Mouse (Mus musculus): Measurements from ENCODE around the gene Tmem213. TPM values are rescaled to one million over a fixed set of nuclear protein-coding genes. Genes with fewer than 3 reads are reported as not detected.

Tmem213 gene
- polyA plus RNA-seq (2015; fragmentation: Nextera tagmentation; extraction: Ambion mirVana): 0.33 and 0.65 TPM in 2 replicates

DNA sequence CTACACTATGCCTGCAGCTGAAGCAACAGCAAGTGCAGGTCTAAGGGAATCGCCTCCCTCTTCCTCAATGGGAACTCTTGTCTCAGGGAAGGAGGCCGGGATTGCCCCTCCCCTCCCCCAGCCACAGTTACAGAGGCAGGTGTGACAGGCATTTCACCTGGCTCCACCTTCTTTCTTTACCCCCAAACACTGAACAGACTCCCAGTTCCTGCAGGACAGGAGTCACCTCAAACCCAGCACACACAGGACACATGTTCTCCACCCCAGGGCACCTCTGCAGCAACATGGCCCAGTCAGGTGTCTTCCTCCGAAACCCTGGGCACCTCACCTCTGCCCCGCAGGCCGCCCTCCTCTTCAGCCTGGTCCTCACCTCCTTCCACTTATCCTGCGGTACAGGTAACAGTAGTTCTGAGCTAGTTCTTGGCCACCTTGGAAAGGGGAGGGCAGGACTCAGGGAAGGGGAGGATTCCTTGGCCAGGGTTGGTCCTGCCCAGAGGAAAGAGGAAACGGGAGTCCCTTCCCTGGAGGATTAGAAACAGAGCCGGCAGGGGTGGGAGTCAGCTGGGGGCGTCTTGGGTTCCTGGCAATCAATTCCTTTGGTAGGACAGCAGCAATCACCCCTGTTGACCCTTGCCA lies at the start of gene Tmem213:
TSS of gene Tmem213 (plus strand) at position 96 of the 636 bp plus-strand sequence.
- Histone ChIP-seq H3K36me3 (no peaks in the 10 kb centered on the region), H3K4me2 (replicated peaks) (peak within 1 kb of the TSS; percentile 28), H3K9ac (0 out of 2 replicates have a peak within 1 kb of the TSS, but pooled peaks have one; percentile 3), H3K9me3 (no peaks in the 10 kb centered on the region), H3K4me3 (no peak within 1 kb of the TSS), H3K27ac (no peak within 1 kb of the TSS), H3K27me3 (no peaks in the 10 kb centered on the region), H3K4me1 (peaks cover 5% of the 10 kb centered on the region; the same call in 1 of the 2 replicates)
- no peak for ATAC-seq (ENCODE audit: low FRiP score, low read depth)
- 24% methylated on average over 9 of the region's 9 CpGs for WGBS

DNA sequence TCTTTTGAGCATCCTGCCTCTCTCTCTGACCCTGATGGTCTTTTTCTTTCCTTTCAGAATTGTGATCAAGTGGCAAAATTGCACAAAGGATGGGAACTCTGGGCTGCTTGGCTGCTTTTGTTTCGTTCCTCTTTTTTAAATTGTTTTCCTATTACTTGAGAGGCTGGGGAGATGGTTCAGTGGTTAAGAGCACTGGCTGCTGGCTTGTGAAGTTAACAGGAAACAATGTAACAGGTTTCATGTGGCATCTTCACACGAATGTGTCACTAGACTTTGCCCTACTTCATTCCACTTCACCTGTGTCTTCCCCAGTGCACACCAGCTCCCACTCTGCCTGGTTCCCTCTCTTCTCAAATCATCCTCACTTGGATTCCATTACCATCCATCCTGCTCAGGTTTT lies 44.4 kb upstream of the Tmem213 start:
- Histone ChIP-seq H3K4me1 (peaks cover 10% of the 10 kb centered on the region), H3K27ac (no peak overlapping the region), H3K4me3 (no peak overlapping the region), H3K27me3 (no peaks in the 10 kb centered on the region), H3K36me3 (no peaks in the 10 kb centered on the region), H3K9ac (no peak overlapping the region), H3K9me3 (peaks cover 6% of the 10 kb centered on the region), H3K4me2 (replicated peaks) (no peak overlapping the region)
- WGBS: 85% methylated on average over 2 of the region's 2 CpGs
- ATAC-seq (ENCODE audit: low FRiP score, low read depth): no peak

DNA sequence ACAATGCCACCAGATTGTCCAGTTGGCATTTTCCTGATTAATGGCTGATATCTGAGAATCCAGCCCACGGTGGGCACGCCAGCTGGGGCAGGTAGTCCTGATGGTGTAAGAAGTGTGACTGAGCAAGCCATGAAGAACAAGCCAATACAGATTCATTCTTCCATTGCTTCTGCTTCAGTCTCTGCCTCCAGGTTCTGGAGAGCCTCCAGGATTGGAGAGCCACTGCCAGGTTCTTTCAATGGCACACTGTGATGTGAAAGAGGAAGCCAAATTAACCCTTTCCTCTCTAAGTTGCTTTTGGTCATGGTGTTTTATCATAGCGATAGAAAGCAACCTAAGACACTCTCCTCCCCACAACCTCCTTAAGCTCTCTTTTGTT lies 43.9 kb upstream of the Tmem213 start:
- peaks cover 6% of the 10 kb centered on the region for H3K9me3 ChIP-seq
- H3K9ac ChIP-seq: no peak overlapping the region
- H3K36me3 ChIP-seq: no peaks in the 10 kb centered on the region
- no peak overlapping the region for H3K4me2 ChIP-seq (replicated peaks)
- WGBS: 75% methylated on average over 3 of the region's 3 CpGs
- no peaks in the 10 kb centered on the region for H3K27me3 ChIP-seq
- H3K27ac ChIP-seq: no peak overlapping the region
- no peak overlapping the region for H3K4me3 ChIP-seq
- no peak for ATAC-seq (ENCODE audit: low FRiP score, low read depth)
- H3K4me1 ChIP-seq: peaks cover 10% of the 10 kb centered on the region

DNA sequence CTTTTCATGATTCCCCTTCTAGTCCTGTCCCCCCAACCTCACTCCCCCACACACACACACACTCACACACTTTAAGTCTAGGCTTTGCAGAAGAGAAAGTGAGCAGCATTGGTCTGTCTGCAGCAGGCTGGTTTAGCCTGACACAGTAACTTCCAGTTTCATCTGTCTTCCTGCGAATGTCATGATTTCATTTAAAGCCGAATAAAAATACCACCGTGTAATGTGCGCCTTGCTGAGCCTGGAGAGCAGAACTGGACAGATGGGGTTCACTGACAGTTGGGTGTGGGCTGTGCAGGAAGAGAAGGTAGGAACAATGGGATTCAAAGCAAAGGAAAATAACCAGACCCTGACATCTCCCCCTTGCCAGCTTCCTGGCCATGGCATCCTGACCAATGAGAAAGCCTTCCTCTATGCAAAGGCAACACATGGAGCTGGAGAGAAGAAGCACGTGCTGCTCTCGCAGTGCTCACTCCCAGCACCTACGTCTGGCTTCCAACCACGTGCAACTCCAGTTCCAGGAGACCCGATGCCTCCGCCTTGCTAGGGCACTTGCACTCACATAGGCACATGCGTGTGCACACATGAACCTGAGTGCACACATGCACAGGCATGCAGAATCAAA lies 43.4 kb upstream of the Tmem213 start:
- Histone ChIP-seq H3K27me3 (no peaks in the 10 kb centered on the region), H3K9me3 (peaks cover 6% of the 10 kb centered on the region), H3K4me1 (peaks cover 10% of the 10 kb centered on the region), H3K4me2 (replicated peaks) (no peak overlapping the region), H3K27ac (no peak overlapping the region), H3K4me3 (no peak overlapping the region), H3K36me3 (no peaks in the 10 kb centered on the region), H3K9ac (no peak overlapping the region)
- 64% methylated on average over 11 of the region's 11 CpGs for WGBS
- no peak for ATAC-seq (ENCODE audit: low FRiP score, low read depth)

DNA sequence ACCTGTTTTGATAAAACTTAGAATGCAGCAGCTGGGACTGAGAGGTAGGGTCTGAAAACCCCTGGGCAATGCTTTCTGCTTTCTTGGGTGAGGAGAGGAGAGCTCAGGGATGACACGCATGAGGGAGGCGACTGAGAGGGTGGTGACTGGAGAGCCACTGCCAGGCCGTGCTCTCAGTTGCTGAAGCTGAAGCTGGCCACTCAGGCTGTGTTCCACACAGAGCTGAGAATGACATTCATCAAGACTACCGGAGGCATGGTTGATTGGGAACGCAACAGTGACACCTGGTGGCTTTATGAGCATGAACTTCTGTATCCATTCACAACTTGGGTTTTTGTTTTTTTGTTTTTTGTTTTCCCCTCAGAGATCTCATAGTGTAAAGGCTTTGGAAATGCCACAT lies 42.8 kb upstream of the Tmem213 start:
- H3K4me3 ChIP-seq: no peak overlapping the region
- peaks cover 10% of the 10 kb centered on the region for H3K4me1 ChIP-seq
- ATAC-seq (ENCODE audit: low FRiP score, low read depth): 0 out of 2 replicates have a peak, but pooled peaks have one; percentile 77
- H3K27me3 ChIP-seq: no peaks in the 10 kb centered on the region
- no peak overlapping the region for H3K27ac ChIP-seq
- H3K36me3 ChIP-seq: no peaks in the 10 kb centered on the region
- peaks cover 6% of the 10 kb centered on the region for H3K9me3 ChIP-seq
- H3K9ac ChIP-seq: no peak overlapping the region
- no peak overlapping the region for H3K4me2 ChIP-seq (replicated peaks)
- 9% methylated on average over 5 of the region's 5 CpGs for WGBS

DNA sequence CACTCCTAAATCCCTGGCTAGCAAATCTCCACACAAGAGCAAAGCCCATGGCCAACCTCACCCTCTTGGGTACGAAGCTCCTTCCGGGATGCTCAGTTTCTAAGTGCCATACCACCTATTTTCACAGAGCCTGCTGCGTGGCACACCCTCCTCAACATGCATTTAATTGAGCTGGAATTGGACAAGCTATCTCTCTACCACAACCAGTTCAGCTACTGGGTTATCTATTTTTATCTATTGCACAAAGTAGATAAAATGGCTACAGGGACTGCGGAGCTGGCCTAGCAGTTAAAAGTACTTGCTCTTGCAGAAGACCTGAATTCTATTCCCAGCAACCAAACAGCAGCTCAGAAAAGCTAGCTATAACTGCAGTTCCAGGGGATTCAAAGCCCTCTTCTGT lies 37.8 kb upstream of the Tmem213 start:
- Histone ChIP-seq H3K9me3 (peaks cover 12% of the 10 kb centered on the region), H3K9ac (no peak overlapping the region), H3K4me3 (no peak overlapping the region), H3K27me3 (no peaks in the 10 kb centered on the region), H3K4me2 (replicated peaks) (no peak overlapping the region), H3K27ac (no peak overlapping the region), H3K4me1 (no peaks in the 10 kb centered on the region), H3K36me3 (no peaks in the 10 kb centered on the region)
- ATAC-seq (ENCODE audit: low FRiP score, low read depth): no peak
- WGBS: 90% methylated on average over 4 of the region's 4 CpGs

DNA sequence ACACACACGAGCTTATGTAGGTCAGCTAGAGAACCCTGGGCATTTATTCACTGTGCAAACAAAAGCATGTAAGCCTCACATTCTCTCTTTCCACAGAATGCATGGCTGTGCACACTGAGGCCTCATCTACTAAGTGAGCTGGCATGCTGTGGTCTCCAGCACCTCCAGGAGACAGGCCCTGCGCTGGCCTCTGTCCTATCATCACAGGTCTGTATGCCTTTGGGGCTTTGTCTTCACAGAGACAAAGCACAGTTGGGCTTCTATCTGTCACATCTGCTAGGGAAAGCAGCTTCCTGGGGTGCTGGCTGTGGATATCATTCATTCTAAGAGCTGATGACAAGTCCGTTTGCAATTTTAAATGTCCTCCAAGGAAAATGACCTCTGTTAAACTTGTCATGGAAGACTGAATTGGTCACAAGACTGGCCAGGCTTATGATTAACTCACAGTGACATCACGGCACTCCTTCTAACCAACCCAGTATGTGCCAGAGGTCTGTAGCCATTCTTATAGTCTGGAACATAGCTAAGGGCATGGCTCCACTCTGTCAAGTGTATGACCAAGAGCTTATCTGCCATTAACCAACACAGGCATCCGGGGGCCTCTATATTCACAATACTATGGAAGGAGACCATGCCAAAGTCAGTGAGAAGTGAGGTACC lies 36.8 kb upstream of the Tmem213 start:
- Histone ChIP-seq H3K27me3 (no peaks in the 10 kb centered on the region), H3K27ac (no peak overlapping the region), H3K4me2 (replicated peaks) (no peak overlapping the region), H3K36me3 (no peaks in the 10 kb centered on the region), H3K9me3 (peaks cover 12% of the 10 kb centered on the region), H3K4me3 (no peak overlapping the region), H3K4me1 (no peaks in the 10 kb centered on the region), H3K9ac (no peak overlapping the region)
- 86% methylated on average over 5 of the region's 5 CpGs for WGBS
- no peak for ATAC-seq (ENCODE audit: low FRiP score, low read depth)

DNA sequence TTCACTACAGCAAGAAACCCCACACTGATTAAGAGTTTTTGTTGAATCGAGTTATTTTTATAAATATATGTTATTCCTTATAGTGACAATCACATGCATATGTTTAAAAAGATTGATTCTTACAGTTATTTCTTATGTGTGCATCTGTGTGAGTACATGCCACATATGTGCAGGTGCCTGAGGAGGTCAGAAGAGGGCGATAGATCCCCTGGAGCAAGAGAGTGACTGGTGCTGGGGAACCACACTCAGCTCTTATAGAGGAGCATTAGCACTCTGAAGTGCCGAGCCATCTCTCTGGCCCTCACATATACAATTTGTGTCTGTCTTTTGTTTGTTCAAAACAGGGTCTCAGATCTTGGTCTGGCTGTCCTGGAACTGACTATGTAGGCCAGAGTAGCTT lies 35.5 kb upstream of the Tmem213 start:
- 86% methylated on average over 3 of the region's 3 CpGs for WGBS
- no peak overlapping the region for H3K4me3 ChIP-seq
- H3K4me2 ChIP-seq (replicated peaks): no peak overlapping the region
- no peaks in the 10 kb centered on the region for H3K27me3 ChIP-seq
- no peak overlapping the region for H3K9ac ChIP-seq
- H3K36me3 ChIP-seq: no peaks in the 10 kb centered on the region
- no peak overlapping the region for H3K27ac ChIP-seq
- peaks cover 12% of the 10 kb centered on the region for H3K9me3 ChIP-seq
- no peaks in the 10 kb centered on the region for H3K4me1 ChIP-seq
- no peak for ATAC-seq (ENCODE audit: low FRiP score, low read depth)

DNA sequence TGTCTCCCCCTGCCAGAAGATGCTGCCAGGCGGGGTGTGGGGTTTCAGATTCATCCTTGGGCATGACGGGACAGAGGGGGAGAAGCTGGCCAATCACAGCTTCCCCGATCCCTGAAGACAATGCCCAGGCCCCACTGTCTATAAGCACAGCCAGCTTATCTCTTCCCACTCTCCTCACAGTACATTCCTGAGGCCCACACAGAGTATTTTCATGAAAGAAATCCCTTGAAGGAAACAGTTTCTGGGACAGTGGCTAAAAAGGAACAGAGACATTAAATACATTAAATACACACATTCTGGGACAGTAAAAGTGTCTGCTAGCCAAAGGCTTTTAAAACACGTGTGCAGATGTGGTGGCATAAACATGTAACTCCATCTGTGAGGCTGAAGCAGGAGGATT lies 28.7 kb upstream of the Tmem213 start:
- no peaks in the 10 kb centered on the region for H3K36me3 ChIP-seq
- no peak overlapping the region for H3K27ac ChIP-seq
- WGBS: 73% methylated on average over 4 of the region's 4 CpGs
- H3K4me1 ChIP-seq: peaks cover 16% of the 10 kb centered on the region
- H3K4me2 ChIP-seq (replicated peaks): no peak overlapping the region
- no peak for ATAC-seq (ENCODE audit: low FRiP score, low read depth)
- no peak overlapping the region for H3K9ac ChIP-seq
- H3K27me3 ChIP-seq: no peaks in the 10 kb centered on the region
- H3K9me3 ChIP-seq: peaks cover 1% of the 10 kb centered on the region; the same call in 1 of the 2 replicates
- no peak overlapping the region for H3K4me3 ChIP-seq

DNA sequence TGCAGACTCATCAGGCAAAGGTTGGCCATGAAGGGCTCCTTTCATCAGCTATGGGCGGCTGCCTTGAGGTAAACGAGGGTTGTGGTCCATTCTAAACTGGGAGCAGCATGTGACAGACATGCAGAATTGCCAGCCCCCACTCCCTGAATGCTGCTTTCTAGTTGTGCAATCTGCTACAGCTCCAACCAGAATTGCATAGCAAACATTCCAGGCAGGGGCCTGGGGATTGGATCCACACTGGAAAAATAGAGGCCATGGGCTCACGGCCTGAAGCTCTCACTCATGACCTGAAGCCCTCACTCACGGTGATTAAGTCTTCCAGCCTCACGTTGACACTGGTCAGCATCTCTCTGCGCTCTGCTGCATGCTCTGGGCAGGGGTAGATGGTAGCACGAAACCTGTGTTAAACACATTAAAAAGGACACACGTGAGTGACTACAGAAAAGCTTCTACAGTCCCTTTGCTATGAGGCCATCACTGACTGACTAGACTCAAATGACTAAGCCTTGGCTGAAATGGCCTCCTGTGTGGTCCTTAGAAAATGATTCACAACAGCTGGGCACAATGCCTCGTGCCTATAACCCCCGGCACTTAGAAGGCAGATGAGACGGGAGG lies 27.2 kb upstream of the Tmem213 start:
- Histone ChIP-seq H3K4me1 (peaks cover 16% of the 10 kb centered on the region), H3K4me3 (no peak overlapping the region), H3K27me3 (no peaks in the 10 kb centered on the region), H3K9me3 (no peaks in the 10 kb centered on the region), H3K36me3 (no peaks in the 10 kb centered on the region), H3K9ac (no peak overlapping the region), H3K27ac (peak overlapping the region; percentile 28; the same call in 1 of the 2 replicates), H3K4me2 (replicated peaks) (no peak overlapping the region)
- peak; percentile 53 for ATAC-seq (ENCODE audit: low FRiP score, low read depth)
- 52% methylated on average over 11 of the region's 11 CpGs for WGBS

DNA sequence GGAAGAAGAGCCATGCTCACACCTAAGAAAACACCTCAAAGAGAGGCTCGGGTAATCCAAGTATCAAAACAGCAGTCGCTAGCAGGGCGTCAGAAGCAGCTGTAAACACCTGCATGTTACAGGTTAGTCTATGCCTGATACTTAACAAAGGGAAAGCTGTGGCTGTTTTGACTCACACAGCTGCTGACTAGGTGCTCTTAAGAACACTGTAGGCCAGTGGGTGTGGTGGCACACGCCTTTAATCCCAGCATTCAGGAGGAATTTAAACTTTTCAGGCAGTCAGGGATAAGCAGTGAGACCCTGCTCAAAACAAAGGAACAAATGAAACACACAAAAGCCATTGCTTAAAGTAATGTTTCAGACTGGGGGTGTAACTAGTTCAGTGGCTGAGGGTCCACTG lies 25.9 kb upstream of the Tmem213 start:
- Histone ChIP-seq H3K9me3 (no peaks in the 10 kb centered on the region), H3K9ac (no peak overlapping the region), H3K4me3 (no peak overlapping the region), H3K27ac (no peak overlapping the region), H3K4me1 (peaks cover 16% of the 10 kb centered on the region), H3K36me3 (no peaks in the 10 kb centered on the region), H3K4me2 (replicated peaks) (no peak overlapping the region), H3K27me3 (no peaks in the 10 kb centered on the region)
- no peak for ATAC-seq (ENCODE audit: low FRiP score, low read depth)
- 26% methylated on average over 4 of the region's 4 CpGs for WGBS

All from limb, embryonic 13.5 days (tissue).